Mouse (Mus musculus) embryonic facial prominence, embryonic 15.5 days (tissue): Measurements from ENCODE around the gene Olfr850. TPM values are rescaled to one million over a fixed set of nuclear protein-coding genes. Genes with fewer than 3 reads are reported as not detected.

ENCODE experiments used
- ATAC-seq: fragments of 200-750 bp; cut with Nextera tagmentation; 2 replicates; pipeline ENCODE4 v1.8.0; 2017; ENCODE audit warnings: low read depth, moderate TSS enrichment; ENCODE audit not compliant: insufficient number of reproducible peaks, low FRiP score, low TSS enrichment
- H3K27ac ChIP-seq: fragments of 300-500 bp; sonication (generic); replicated peaks from 2 replicates; pipeline ENCODE4 v1.5.1; 2015; ENCODE audit warnings: mild to moderate bottlenecking, inconsistent platforms
- H3K27me3 ChIP-seq: fragments of 300-500 bp; sonication (generic); 2 replicates; pipeline ENCODE4 v1.6.1; 2015; ENCODE audit warnings: inconsistent platforms
- H3K36me3 ChIP-seq: fragments of 300-500 bp; sonication (generic); 2 replicates; pipeline ENCODE4 v1.6.1; 2015; ENCODE audit warnings: mild to moderate bottlenecking, inconsistent platforms
- H3K4me1 ChIP-seq: fragments of 300-500 bp; sonication (generic); 2 replicates; pipeline ENCODE4 v1.6.1; 2015; ENCODE audit warnings: inconsistent platforms
- H3K4me2 ChIP-seq: fragments of 300-500 bp; sonication (generic); replicated peaks from 2 replicates; pipeline ENCODE4 v1.6.1; 2015; ENCODE audit warnings: mild to moderate bottlenecking, inconsistent platforms
- H3K4me3 ChIP-seq: fragments of 300-500 bp; sonication (generic); replicated peaks from 2 replicates; pipeline ENCODE4 v1.5.1; 2015; ENCODE audit warnings: mild to moderate bottlenecking, inconsistent platforms
- H3K9ac ChIP-seq: fragments of 300-500 bp; sonication (generic); 2 replicates; pipeline ENCODE4 v1.6.1; 2015; ENCODE audit warnings: inconsistent platforms
- H3K9me3 ChIP-seq: fragments of 300-500 bp; sonication (generic); replicated peaks from 2 replicates; pipeline ENCODE4 v1.6.1; 2016; ENCODE audit warnings: inconsistent platforms
- WGBS: fragments of 180-500 bp; shearing (Covaris S2); methylation state at CpG from one replicate; pipeline ENCODE4 v1.1.7; 2015; 5-methylcytosine and 5-hydroxymethylcytosine counted together
- polyA plus RNA-seq: library from polyadenylated mRNA; unstranded; fragments of >200 nt; fragmentation: Nextera tagmentation; extraction: Ambion mirVana; gene quantifications from 2 replicates; pipeline ENCODE4 v1.2.1, GENCODE M21; 2015

Olfr850 gene
- polyA plus RNA-seq: not detected in 2 replicates

DNA sequence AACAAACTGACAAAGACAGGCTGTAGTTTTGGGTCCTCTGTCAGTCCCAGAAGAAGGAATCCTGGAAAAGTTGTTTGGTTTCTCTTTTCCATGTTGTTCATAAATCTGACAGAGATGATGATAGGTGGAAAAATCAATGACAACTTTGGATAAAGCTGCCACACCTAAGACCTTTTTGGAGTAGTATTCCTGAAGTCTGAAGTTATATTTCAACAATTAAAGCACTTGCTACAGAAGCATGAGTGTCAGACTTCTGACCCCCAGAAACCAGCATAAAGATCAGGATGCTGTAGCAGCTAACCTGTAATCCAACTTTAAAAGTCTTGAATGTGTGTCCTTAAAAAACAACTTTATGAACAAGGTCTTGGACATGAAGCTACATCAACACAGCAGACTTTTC lies at the start of gene Olfr850:
TSS of gene Olfr850 (minus strand) at position 101 of the 400 bp plus-strand sequence.
- H3K4me3 ChIP-seq: no peak within 1 kb of the TSS
- H3K4me1 ChIP-seq: no peaks in the 10 kb centered on the region
- H3K4me2 ChIP-seq: no peak within 1 kb of the TSS
- H3K36me3 ChIP-seq: no peaks in the 10 kb centered on the region
- H3K9me3 ChIP-seq: peaks cover 6% of the 10 kb centered on the region
- no peaks in the 10 kb centered on the region for H3K27me3 ChIP-seq
- no peak for ATAC-seq
- H3K27ac ChIP-seq: no peak within 1 kb of the TSS
- H3K9ac ChIP-seq: no peak within 1 kb of the TSS

DNA sequence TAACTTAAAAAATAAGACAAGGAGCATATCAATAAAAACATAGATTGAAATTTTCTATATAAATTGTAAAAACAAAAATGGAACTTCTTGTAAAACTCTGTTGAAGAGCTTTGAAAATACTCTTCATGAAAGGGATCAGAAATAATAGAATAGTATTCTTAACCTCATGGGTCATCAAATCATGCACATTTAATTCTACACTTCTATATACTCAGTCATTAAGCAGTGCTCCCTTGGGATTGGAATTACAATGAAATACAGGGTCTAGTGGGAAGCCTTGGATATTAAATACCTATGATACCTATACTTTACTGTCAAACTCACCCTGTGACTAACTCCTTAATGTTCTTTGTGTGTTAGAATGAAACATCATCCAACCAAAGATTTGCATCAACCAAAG lies 14.9 kb upstream of the Olfr850 start, which contains the start of gene Olfr851:
TSS of gene Olfr851 (plus strand) at position 301 of the 400 bp plus-strand sequence.
- no peaks in the 10 kb centered on the region for H3K4me1 ChIP-seq
- H3K36me3 ChIP-seq: no peaks in the 10 kb centered on the region
- H3K4me3 ChIP-seq: no peak within 1 kb of the TSS
- no peak within 1 kb of the TSS for H3K9ac ChIP-seq
- 0 out of 2 replicates have a peak, but pooled peaks cover 3% of the 10 kb centered on the region for H3K9me3 ChIP-seq
- H3K27ac ChIP-seq: no peak within 1 kb of the TSS
- no peaks in the 10 kb centered on the region for H3K27me3 ChIP-seq
- no peak within 1 kb of the TSS for H3K4me2 ChIP-seq
- ATAC-seq: no peak

DNA sequence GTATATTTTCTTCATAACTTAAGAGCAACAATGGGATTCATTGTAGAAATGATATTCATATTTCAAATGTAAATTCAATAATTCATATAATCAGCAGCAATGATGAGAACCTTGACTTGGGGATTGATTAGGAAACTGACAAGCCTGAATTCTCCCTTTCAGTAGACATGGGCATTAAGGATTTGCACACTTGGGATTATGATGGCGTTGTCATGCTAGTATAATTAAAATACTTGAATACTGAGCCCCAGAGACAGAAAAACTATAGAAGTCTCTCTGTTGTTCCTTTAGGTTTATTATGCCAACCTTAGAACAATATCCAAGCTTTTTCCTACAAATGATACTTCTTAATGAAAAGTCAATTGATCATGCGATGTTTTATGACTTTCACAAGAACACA lies 38.1 kb downstream of the Olfr850 start, which contains the start of gene Olfr849:
TSS of gene Olfr849 (plus strand) at position 301 of the 400 bp plus-strand sequence.
- H3K27ac ChIP-seq: no peak within 1 kb of the TSS
- ATAC-seq: no peak
- H3K27me3 ChIP-seq: no peaks in the 10 kb centered on the region
- H3K9me3 ChIP-seq: peaks cover 7% of the 10 kb centered on the region; the same call in 1 of the 2 replicates
- no peaks in the 10 kb centered on the region for H3K4me1 ChIP-seq
- no peaks in the 10 kb centered on the region for H3K36me3 ChIP-seq
- H3K9ac ChIP-seq: no peak within 1 kb of the TSS
- 71% methylated on average over 2 of the region's 2 CpGs for WGBS
- no peak within 1 kb of the TSS for H3K4me2 ChIP-seq
- H3K4me3 ChIP-seq: no peak within 1 kb of the TSS

Other genes with a start within 250 kb of the Olfr850 start
- not detected in 2 replicates for gene Olfr843, start 226.3 kb downstream of the Olfr850 start, polyA plus RNA-seq
- gene Olfr844, start 161.9 kb downstream of the Olfr850 start, polyA plus RNA-seq: 0.09 TPM in 1 of 2 replicates, not detected in the other
- gene Olfr845, start 141.8 kb downstream of the Olfr850 start, polyA plus RNA-seq: not detected in 2 replicates
- gene Olfr846, start 114.2 kb downstream of the Olfr850 start, polyA plus RNA-seq: not detected in 2 replicates
- gene Olfr847, start 99.6 kb downstream of the Olfr850 start, polyA plus RNA-seq: 0.23 TPM in 1 of 2 replicates, not detected in the other
- gene Olfr849, start 38.0 kb downstream of the Olfr850 start, polyA plus RNA-seq: not detected in 2 replicates
- not detected in 2 replicates for gene Olfr851, start 15.0 kb upstream of the Olfr850 start, polyA plus RNA-seq
- not detected in 2 replicates for gene Olfr853, start 62.8 kb upstream of the Olfr850 start, polyA plus RNA-seq
- gene Olfr854, start 89.1 kb upstream of the Olfr850 start, polyA plus RNA-seq: not detected in 2 replicates
- 0.11 TPM in 1 of 2 replicates, not detected in the other for gene Olfr855, start 104.4 kb upstream of the Olfr850 start, polyA plus RNA-seq
- gene Zfp317, start 143.9 kb upstream of the Olfr850 start, polyA plus RNA-seq: 22.3 and 26.7 TPM in 2 replicates
- 0.07 and 0.09 TPM in 2 replicates for gene Olfr857, start 231.2 kb upstream of the Olfr850 start, polyA plus RNA-seq